Mouse (Mus musculus): Measurements from ENCODE around the gene Pcsk1n. TPM values are rescaled to one million over a fixed set of nuclear protein-coding genes. Genes with fewer than 3 reads are reported as not detected.

Pcsk1n gene
- polyA plus RNA-seq, 1 experiment: 140 TPM

DNA sequence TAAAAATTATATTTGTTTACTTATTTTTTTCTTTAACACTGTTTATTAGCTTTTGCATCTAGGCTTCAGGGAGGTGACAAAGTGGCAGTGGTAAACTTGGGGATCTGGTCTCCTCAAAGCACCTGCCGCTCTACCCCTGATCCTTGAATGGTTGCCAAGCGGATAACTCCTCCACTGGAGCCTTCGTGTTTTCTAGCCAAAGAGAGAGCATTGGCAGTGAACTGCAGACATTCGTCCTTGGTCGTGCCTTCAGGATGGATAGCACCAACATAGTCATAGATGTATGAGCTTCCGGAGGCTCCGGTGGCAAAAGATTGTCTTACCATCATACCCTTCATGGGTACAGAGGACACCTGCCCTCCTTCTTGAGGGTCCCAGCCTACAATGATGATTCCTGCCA is 30.5 kb downstream of the Pcsk1n start:
- no peak for DNase-seq (ENCODE audit: low read depth)
- no peak for TF ChIP-seq CTCF (IDR thresholded peaks at IDR 0.05; ENCODE audit: borderline replicate concordance, extremely low read depth, insufficient read depth, insufficient read length)
- TF ChIP-seq POLR2A (IDR thresholded peaks at IDR 0.05; ENCODE audit: borderline replicate concordance, extremely low read depth, insufficient read depth, insufficient read length, poor library complexity, severe bottlenecking): no peak

- DNase-seq (ENCODE audit: low read depth): no peak
- TF ChIP-seq CTCF (IDR thresholded peaks at IDR 0.05; ENCODE audit: borderline replicate concordance, extremely low read depth, insufficient read depth, insufficient read length) (no peak), POLR2A (IDR thresholded peaks at IDR 0.05; ENCODE audit: borderline replicate concordance, extremely low read depth, insufficient read depth, insufficient read length, poor library complexity, severe bottlenecking) (no peak)
These were observed 39.2 kb downstream of the Pcsk1n start for GRCm38 (mm10) chrX:7958868-7959267.

DNA sequence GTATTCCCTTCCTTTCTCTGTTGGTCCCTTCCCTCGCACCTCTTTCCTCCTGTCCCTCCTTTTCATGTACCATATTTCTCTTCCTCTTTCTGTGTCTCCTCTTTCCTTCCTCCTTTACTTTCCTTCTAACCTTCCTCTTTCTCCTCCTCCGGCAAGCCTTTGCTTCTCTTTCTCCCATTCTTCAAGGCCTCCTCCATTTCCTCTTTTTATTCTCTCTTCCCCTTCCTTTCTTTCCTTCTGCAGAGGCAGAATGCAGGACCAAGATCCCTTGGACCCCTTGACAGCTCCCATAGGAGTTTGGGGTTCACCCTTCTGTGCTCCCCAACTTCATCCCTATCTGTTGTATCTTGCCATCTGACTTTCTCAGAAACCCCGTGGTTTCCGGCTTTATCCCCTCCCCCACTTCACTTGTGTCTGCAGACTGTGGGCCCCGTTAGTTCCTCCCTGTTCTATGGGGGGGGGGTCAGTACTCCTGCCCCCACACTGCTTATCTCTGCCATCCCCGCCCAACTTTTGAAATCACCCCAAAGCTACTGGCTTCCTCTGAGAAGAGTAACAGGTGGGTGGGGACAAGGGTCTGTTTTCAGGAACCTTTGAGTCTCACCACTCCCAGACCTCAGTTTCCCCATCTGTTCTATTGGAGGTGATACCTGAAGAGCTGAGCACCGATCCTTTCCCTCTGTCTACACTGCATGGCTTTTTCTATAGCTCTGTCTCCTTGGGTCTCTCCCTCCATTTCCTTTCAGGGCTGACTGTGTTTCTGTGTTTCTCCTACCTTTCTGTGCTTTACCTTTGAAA is 44.4 kb downstream of the Pcsk1n start:
- DNase-seq (ENCODE audit: low read depth): no peak
- TF ChIP-seq POLR2A (IDR thresholded peaks at IDR 0.05; ENCODE audit: borderline replicate concordance, extremely low read depth, insufficient read depth, insufficient read length, poor library complexity, severe bottlenecking) (no peak), CTCF (IDR thresholded peaks at IDR 0.05; ENCODE audit: borderline replicate concordance, extremely low read depth, insufficient read depth, insufficient read length) (no peak)

DNA sequence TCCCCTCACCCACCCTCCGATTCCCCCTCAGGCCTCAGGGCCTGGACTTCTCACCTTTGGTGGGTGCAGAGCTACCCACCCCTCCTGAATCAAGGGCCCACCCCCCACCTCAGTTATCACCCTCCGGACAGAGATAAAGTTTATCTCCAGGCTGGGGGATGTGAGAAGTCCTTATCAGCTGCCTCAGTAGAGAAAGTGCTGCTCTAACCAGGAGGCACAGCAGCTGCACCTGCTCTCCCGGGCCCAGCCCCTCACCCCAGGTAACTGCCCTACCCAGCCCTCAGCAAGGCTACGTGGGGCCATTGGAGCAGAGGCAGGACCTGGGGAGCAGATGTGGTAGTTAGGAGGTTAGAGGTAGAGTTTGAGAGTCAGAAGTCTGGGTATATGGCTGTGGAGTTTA is 46.5 kb downstream of the Pcsk1n start:
- TF ChIP-seq CTCF (IDR thresholded peaks at IDR 0.05; ENCODE audit: borderline replicate concordance, extremely low read depth, insufficient read depth, insufficient read length) (no peak), POLR2A (IDR thresholded peaks at IDR 0.05; ENCODE audit: borderline replicate concordance, extremely low read depth, insufficient read depth, insufficient read length, poor library complexity, severe bottlenecking) (no peak)
- no peak for DNase-seq (ENCODE audit: low read depth)

DNA sequence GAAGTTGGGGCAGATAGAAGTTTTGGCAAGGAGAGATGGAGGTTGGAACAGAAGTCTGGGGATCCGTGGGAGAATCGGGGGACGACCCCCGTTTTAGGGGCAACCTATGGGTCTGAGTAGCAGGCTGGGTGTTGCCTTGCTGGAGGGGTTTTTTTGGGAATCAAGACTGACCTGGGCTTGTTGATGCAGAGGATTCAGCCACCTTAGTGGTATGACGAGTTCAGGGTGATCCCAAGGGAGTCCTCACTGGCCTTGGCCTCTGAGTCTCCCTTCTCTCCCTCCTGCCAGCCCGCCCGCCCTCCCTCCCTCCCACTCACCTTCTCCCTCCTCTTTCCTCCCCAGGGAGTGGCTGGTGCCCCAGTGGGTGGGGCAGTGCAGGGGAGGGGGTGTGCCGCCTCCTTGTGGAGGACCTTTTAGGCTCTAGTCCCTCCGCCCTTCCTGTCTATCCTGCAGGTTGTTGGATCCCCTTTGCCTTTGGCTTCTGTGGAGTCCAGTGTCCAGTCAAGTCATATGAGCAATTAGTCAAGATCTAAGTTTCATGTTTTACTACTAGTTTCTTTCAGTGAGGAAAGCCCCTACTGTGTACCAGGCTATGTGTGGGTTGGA is 48.1 kb downstream of the Pcsk1n start:
- no peak for TF ChIP-seq CTCF (IDR thresholded peaks at IDR 0.05; ENCODE audit: borderline replicate concordance, extremely low read depth, insufficient read depth, insufficient read length)
- TF ChIP-seq POLR2A (IDR thresholded peaks at IDR 0.05; ENCODE audit: borderline replicate concordance, extremely low read depth, insufficient read depth, insufficient read length, poor library complexity, severe bottlenecking): no peak
- no peak for DNase-seq (ENCODE audit: low read depth)

DNA sequence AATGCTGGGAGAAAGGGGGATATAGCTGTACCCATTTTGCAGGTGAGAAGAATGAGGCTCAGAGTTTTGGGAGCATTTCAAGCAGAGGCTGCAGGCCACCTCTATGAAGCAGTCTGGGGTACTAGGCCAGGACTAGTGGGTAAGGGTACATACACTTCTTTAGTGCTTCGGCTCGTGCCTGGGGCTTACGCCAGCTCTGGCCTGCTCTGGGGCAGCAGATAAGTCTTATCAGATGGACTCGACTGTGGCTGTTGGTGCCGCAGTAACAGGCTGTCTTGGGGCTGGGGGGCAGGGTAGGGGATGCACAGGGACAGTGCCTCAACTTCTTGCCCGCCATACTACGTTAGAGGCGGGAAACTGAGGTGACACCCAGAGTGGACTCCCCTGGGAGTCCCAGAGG is 48.6 kb downstream of the Pcsk1n start:
- TF ChIP-seq POLR2A (IDR thresholded peaks at IDR 0.05; ENCODE audit: borderline replicate concordance, extremely low read depth, insufficient read depth, insufficient read length, poor library complexity, severe bottlenecking): no peak

GRCm38 (mm10) chrX:7968899-7969298 is 49.3 kb downstream of the Pcsk1n start:
- no peak for DNase-seq (ENCODE audit: low read depth)
- TF ChIP-seq CTCF (IDR thresholded peaks at IDR 0.05; ENCODE audit: borderline replicate concordance, extremely low read depth, insufficient read depth, insufficient read length) (no peak), POLR2A (IDR thresholded peaks at IDR 0.05; ENCODE audit: borderline replicate concordance, extremely low read depth, insufficient read depth, insufficient read length, poor library complexity, severe bottlenecking) (no peak)

More for the DNA sequence above, 48.6 kb downstream of the Pcsk1n start:
- DNase-seq (ENCODE audit: low read depth): no peak

GRCm38 (mm10) chrX:7971292-7971691 is 51.7 kb downstream of the Pcsk1n start:
- no peak for TF ChIP-seq CTCF (IDR thresholded peaks at IDR 0.05; ENCODE audit: borderline replicate concordance, extremely low read depth, insufficient read depth, insufficient read length)
- TF ChIP-seq POLR2A (IDR thresholded peaks at IDR 0.05; ENCODE audit: borderline replicate concordance, extremely low read depth, insufficient read depth, insufficient read length, poor library complexity, severe bottlenecking): no peak
- DNase-seq (ENCODE audit: low read depth): no peak

Other genes starting within 250 kb of the Pcsk1n start
- gene Plp2, start 248.4 kb upstream of the Pcsk1n start, polyA plus RNA-seq (2012; rRNA removed): 42.9 and 51.1 TPM in 2 replicates
- gene Magix, start 238.6 kb upstream of the Pcsk1n start, polyA plus RNA-seq (2012; rRNA removed): 0.14 and 0.21 TPM in 2 replicates
- gene Gpkow, start 222.7 kb upstream of the Pcsk1n start, polyA plus RNA-seq (2012; rRNA removed): 24.5 and 28.2 TPM in 2 replicates
- 42.1 and 47.1 TPM in 2 replicates for gene Wdr45, start 205.5 kb upstream of the Pcsk1n start, polyA plus RNA-seq (2012; rRNA removed)
- gene Gm45208, start 197.6 kb upstream of the Pcsk1n start, polyA plus RNA-seq (2012; rRNA removed): 0.33 and 0.63 TPM in 2 replicates
- gene Praf2, start 191.4 kb upstream of the Pcsk1n start, polyA plus RNA-seq (2012; rRNA removed): 95.6 and 106 TPM in 2 replicates
- gene Ccdc120, start 168.9 kb upstream of the Pcsk1n start, polyA plus RNA-seq (2012; rRNA removed): 86.8 and 89.7 TPM in 2 replicates
- gene Tfe3, start 157.3 kb upstream of the Pcsk1n start, polyA plus RNA-seq (2012; rRNA removed): 14.1 and 22.6 TPM in 2 replicates
- 85.4 and 86.1 TPM in 2 replicates for gene Gripap1, start 130.1 kb upstream of the Pcsk1n start, polyA plus RNA-seq (2012; rRNA removed)
- gene Kcnd1, start 97.5 kb upstream of the Pcsk1n start, polyA plus RNA-seq (2012; rRNA removed): 5.7 and 6.2 TPM in 2 replicates
- gene Otud5, start 78.5 kb upstream of the Pcsk1n start, polyA plus RNA-seq (2012; rRNA removed): 42.4 and 56.4 TPM in 2 replicates
- gene Pim2, start 41.6 kb upstream of the Pcsk1n start, polyA plus RNA-seq (2012; rRNA removed): 19.8 and 23.3 TPM in 2 replicates
- gene Slc35a2, start 35.8 kb upstream of the Pcsk1n start, polyA plus RNA-seq (2012; rRNA removed): 41.0 and 60.1 TPM in 2 replicates
- 191 and 193 TPM in 2 replicates for gene Pqbp1, start 20.6 kb upstream of the Pcsk1n start, polyA plus RNA-seq (2012; rRNA removed)
- 55.5 and 65.5 TPM in 2 replicates for gene Timm17b, start 20.5 kb upstream of the Pcsk1n start, polyA plus RNA-seq (2012; rRNA removed)
- not detected in 2 replicates for gene Gm10491, start 12.0 kb upstream of the Pcsk1n start, polyA plus RNA-seq (2012; rRNA removed)
- not detected in 2 replicates for gene Gm10490, start 10.3 kb upstream of the Pcsk1n start, polyA plus RNA-seq (2012; rRNA removed)
- gene Eras, start 8.8 kb downstream of the Pcsk1n start, polyA plus RNA-seq (2012; rRNA removed): 0.06 TPM in 1 of 2 replicates, not detected in the other
- gene Hdac6, start 28.1 kb downstream of the Pcsk1n start, polyA plus RNA-seq (2012; rRNA removed): 114 and 119 TPM in 2 replicates
- gene Gata1, start 58.2 kb downstream of the Pcsk1n start, polyA plus RNA-seq (2012; rRNA removed): 0.29 and 0.44 TPM in 2 replicates
- 0.33 and 0.43 TPM in 2 replicates for gene Glod5, start 98.7 kb downstream of the Pcsk1n start, polyA plus RNA-seq (2012; rRNA removed)
- 46.5 and 56.7 TPM in 2 replicates for gene Suv39h1, start 154.9 kb downstream of the Pcsk1n start, polyA plus RNA-seq (2012; rRNA removed)
- gene Was, start 170.7 kb downstream of the Pcsk1n start, polyA plus RNA-seq (2012; rRNA removed): 0.52 and 1.00 TPM in 2 replicates
- 235 and 257 TPM in 2 replicates for gene Wdr13, start 213.1 kb downstream of the Pcsk1n start, polyA plus RNA-seq (2012; rRNA removed)
- gene Rbm3, start 226.1 kb downstream of the Pcsk1n start, polyA plus RNA-seq (2012; rRNA removed): 336 and 439 TPM in 2 replicates